Mouse (Mus musculus): Measurements from ENCODE around the gene Vps11.
A peak's percentile ranks its signal among the peaks of the same experiment; 100 is the strongest.
"Not testable (repeated sequence)": the region's sequence is repeated elsewhere in the genome, so short reads cannot be mapped to it uniquely, and the experiment has no call there.

The Vps11 gene

DNA sequence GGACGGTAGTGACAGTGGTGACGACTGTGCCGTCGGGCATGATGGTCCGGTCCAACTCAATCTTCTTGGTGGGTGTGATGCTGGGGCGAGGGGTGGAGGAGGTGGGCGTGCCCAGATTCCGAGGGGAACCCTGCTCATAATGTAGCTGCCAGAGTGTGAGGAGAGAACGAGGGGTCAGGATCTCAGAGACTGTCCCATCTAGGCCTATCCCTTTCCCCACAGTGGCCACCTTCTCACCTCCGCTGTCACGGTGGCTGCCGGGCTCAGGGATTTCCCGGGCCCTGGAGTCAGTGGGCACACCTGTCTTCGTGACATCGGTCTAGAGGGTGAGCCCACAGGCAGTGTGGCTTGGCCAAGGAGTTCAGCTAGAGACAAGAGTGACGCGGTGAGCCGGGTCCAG is 46.6 kb downstream of the Vps11 start:
- DNase-seq (ENCODE audit: low read depth, low spot score), result no peak

- DNase-seq (ENCODE audit: low read depth, low spot score), result no peak
These were observed 47.3 kb downstream of the Vps11 start for GRCm38 (mm10) chr9:44314257-44314547.

DNA sequence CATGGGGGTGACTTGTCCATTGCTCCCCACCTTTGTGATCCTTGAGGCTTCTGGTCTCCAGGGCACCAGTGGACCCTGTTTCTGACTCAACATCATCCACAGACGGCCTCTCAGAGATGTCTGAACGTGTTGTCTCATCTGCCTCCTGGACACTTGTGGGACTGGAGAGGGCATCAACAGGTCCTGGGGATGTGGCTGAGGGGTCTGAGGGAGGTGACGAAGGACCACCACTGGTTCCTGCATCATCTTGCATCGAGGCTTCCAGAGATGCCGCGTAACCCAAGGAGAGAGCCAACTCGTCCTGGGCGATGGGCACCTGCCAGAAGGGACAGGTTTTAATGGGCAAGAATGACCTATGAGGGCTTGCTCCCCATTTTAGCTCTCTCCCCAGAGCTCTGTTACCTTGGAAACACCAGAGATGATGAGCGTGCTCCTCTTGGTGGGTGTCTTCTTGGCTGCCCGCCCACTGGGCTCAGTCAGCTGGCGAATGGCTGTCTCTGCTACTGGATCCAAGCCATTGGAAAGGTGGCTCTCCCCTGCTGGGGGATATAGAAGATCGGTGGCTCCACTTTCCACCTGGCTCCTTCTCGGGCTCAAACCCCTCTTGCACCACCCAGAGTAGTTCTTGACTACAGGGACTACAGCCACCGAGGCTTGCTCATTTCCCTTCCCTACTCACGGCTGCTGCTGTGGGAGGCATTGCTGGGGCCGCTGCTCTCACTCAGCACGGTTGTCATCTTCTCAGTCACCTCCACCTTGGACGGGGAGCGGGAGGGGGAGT is 47.8 kb downstream of the Vps11 start:
- DNase-seq (ENCODE audit: low read depth, low spot score), result peak; percentile 91

DNA sequence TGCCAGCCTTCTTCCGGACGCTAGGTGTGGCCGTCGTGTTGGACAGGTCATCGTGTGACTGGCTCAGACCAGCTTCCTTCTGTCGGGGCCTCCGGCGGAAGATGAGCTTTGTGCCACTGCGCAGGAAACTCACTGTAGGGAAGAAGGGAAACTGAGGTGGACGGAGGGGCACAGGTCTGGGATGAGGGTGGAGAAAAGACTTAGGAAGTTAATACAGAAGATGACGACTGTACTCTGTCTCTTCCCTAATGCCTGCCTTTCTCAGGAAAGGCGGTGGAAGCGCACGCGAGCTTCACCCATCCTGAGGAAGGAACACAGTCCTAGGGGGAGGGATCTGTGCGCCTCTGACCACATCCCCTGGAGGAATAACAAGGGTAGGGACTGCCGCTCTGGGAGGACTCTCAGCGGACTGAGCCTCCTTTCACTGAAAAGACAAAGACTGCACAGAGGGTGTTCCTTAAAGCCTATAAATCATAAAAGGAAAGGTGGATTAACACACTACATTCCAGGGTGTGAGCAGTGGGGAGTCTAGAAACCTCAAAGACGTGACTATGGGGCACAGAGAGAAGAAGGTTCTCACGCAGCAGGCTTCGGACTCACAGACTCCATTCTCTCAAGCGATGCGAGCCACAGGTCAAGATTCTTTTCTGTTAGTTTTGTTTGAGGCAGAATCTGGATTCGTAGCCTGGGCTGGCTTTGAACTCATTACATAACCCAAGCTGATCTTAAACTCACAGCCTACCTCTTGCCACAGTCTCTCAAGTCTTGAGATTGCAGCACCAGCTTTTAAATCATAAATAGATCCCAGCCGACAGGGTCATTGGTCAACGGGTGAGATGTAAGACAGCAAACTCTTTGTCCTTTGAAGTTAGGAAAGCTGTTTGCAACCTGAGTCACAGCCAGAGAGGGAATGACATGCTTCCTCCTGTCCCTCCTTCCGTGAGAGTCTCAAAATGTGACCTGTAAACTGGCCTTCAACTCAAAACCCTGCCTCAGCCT is 50.0 kb downstream of the Vps11 start:
- no peak for DNase-seq (ENCODE audit: low read depth, low spot score)

- no peak for DNase-seq (ENCODE audit: low read depth, low spot score)
These were observed 50.7 kb downstream of the Vps11 start for GRCm38 (mm10) chr9:44310750-44311135.

- no peak for DNase-seq (ENCODE audit: low read depth, low spot score)
These were observed 51.7 kb downstream of the Vps11 start for GRCm38 (mm10) chr9:44309756-44310155.

GRCm38 (mm10) chr9:44307248-44307647 is 54.2 kb downstream of the Vps11 start:
- DNase-seq (ENCODE audit: low read depth, low spot score), result no peak

DNA sequence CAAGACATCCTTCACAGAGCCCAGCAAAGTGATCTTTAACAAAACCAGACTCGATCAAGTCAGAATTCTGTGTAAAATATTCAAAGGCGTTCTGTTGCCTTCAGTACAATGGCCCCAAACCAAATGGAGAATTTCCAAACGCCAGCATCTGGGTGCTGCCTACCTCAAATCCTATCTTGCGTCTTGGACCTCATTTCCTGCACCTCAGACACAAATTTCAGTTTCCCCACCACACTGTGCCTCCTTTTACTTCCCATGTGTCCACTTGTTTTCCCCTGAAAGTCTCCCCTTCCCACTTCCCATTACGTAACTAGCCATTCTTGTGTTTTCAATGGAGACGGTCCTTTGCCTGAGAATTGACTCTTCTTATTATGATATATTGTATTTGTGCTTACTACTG is 54.9 kb downstream of the Vps11 start:
- DNase-seq (ENCODE audit: low read depth, low spot score), result no peak

DNA sequence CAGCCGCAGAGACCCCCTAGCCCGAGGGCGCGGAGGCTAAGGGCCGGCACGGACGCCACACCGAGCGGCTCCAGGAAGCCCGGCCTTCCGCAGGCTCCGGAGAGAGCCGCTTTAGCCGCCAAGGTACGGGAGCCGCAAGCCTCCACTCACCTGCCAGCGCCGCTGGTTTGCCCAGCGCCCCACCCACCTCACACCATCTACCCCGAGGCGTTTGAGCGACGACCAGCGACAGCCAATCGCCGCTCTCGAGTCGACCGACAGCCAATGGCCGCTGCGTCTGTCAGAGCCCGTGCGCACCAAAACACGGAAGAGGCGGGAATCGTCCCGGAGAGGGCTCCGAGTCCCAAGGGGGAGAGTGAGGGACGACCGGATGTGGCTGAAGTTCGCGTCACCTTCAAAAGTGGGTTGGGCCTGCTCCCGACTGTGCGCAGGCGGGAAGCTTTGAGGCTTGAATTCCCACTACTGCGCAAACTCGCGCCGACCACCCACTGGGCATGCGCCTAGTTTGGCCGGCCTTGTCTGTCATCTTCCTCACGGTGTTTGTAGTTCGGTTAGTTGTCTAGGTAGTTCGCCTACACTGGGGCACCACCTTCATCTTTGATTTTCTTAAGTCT is 55.9 kb downstream of the Vps11 start, which contains the start of gene Hinfp:
Gene Hinfp, minus strand, starts transcription at position 206 of the 614 bp plus-strand sequence.
- peak; percentile 100 for DNase-seq (ENCODE audit: low read depth, low spot score)

- DNase-seq (ENCODE audit: low read depth, low spot score), result not testable (repeated sequence)
These were observed 61.5 kb downstream of the Vps11 start for GRCm38 (mm10) chr9:44300001-44300400.
